Mouse (Mus musculus) spleen, adult 2 months (tissue): Measurements from ENCODE around the gene Gfpt2. TPM values are rescaled to one million over a fixed set of nuclear protein-coding genes. Genes with fewer than 3 reads are reported as not detected.
"Not testable (repeated sequence)": the region's sequence is repeated elsewhere in the genome, so short reads cannot be mapped to it uniquely, and the experiment has no call there.

Source experiments
- DNase-seq, 2 experiments: peaks; one replicate each; pipeline versions ENCODE4 v3.0.0 to v3.0.0-alpha.2; 2012 to 2021; ENCODE audit warnings: low spot score in 2 of 2, low read depth in 1 of 2
- H3K27ac ChIP-seq: fragments of 200-500 bp; 2 replicates; pipeline ENCODE4 v1.5.1; 2012; ENCODE audit warnings: low read length, inconsistent platforms; ENCODE audit not compliant: insufficient read depth
- H3K27me3 ChIP-seq: fragments of 200-500 bp; 2 replicates; pipeline ENCODE4 v1.6.1; 2012; ENCODE audit warnings: mild to moderate bottlenecking, moderate library complexity, low read length, inconsistent platforms; ENCODE audit not compliant: control insufficient read depth, insufficient read depth
- H3K36me3 ChIP-seq: fragments of 200-500 bp; 2 replicates; pipeline ENCODE4 v1.6.1; 2012; ENCODE audit warnings: mild to moderate bottlenecking, low read length, inconsistent platforms; ENCODE audit not compliant: control insufficient read depth, insufficient read depth
- H3K4me1 ChIP-seq: fragments of 200-500 bp; 2 replicates; pipeline ENCODE4 v1.6.1; 2011; ENCODE audit warnings: inconsistent platforms; ENCODE audit not compliant: control insufficient read depth, insufficient read depth, insufficient read length
- H3K4me3 ChIP-seq: fragments of 200-500 bp; 2 replicates; pipeline ENCODE4 v1.5.1; 2011; ENCODE audit warnings: mild to moderate bottlenecking, inconsistent platforms; ENCODE audit not compliant: insufficient read depth, insufficient read length; ENCODE audit errors: extremely low read depth
- CTCF ChIP-seq: fragments of 200-500 bp; IDR thresholded peaks from 2 replicates; pipeline ENCODE4 v1.5.1; 2011; ENCODE audit warnings: mild to moderate bottlenecking, inconsistent platforms; ENCODE audit not compliant: insufficient read depth, insufficient read length, insufficient replicate concordance; ENCODE audit errors: extremely low read depth
- POLR2A ChIP-seq: fragments of 200-500 bp; IDR thresholded peaks from 2 replicates; pipeline ENCODE4 v1.6.1; 2011; ENCODE audit warnings: low read depth, low read length, inconsistent platforms
- WGBS: fragments of 180-500 bp; shearing (Covaris S2); methylation state at CpG from one replicate; pipeline ENCODE4 v1.1.7; 2018; 5-methylcytosine and 5-hydroxymethylcytosine counted together
- polyA plus RNA-seq: library from polyadenylated mRNA; depleted of rRNA; stranded (reverse); fragments of >200 nt; gene quantifications from 2 replicates; pipeline ENCODE4 v1.2.3, GENCODE M21; 2012

The Gfpt2 gene
- polyA plus RNA-seq, 1 experiment: 0.56 TPM

DNA sequence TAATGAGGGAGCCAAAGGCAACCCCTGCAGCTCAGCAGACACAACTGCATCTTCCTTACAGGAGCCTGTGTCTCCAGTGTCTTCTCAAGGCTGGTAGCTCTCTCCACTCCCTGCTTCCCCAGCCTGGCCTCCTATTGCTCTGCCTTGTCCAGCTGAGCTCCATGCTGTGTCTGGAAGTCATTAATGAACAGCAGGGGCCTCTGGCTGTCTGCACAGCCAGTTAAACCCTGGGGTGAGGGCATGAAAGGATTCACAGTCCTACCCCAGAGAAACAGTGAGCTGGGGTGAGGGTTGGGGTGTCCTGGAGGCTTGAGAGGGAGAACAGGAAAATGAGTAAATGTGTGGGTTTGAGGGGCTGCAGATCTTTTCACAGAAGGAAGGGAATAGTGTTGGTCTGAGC lies 30.4 kb upstream of the Gfpt2 start:
- Histone ChIP-seq H3K4me1 (peaks cover 9% of the 10 kb centered on the region; the same call in 1 of the 2 replicates), H3K27me3 (no peaks in the 10 kb centered on the region), H3K4me3 (no peak overlapping the region), H3K36me3 (no peaks in the 10 kb centered on the region), H3K27ac (no peak overlapping the region)
- no peak for DNase-seq
- no peak for TF ChIP-seq POLR2A
- no peak for TF ChIP-seq CTCF

DNA sequence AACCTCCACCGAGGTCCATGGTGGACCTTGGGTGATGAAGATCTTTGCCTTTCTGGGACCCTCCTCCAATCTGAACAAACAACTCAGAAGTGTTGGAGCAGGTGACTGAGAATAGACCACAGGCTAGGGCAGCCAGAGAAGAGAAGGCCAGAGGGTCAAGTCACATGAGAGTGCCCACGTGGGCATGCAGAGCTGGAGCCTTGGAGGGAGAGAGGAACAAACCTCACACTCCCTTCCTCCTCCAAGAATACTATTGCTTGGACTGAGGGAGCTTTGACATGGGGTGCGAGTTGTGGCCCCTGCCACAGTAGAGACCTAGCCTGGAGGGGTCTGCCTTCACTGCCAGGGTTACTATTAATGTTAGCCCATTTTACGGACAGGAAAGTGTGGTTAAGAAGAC lies 30.0 kb upstream of the Gfpt2 start:
- no peak for DNase-seq
- Histone ChIP-seq H3K36me3 (no peaks in the 10 kb centered on the region), H3K4me3 (no peak overlapping the region), H3K4me1 (peaks cover 9% of the 10 kb centered on the region; the same call in 1 of the 2 replicates), H3K27ac (no peak overlapping the region), H3K27me3 (no peaks in the 10 kb centered on the region)
- WGBS: 51% methylated on average over 4 of the region's 4 CpGs
- TF ChIP-seq POLR2A (no peak), CTCF (no peak)

DNA sequence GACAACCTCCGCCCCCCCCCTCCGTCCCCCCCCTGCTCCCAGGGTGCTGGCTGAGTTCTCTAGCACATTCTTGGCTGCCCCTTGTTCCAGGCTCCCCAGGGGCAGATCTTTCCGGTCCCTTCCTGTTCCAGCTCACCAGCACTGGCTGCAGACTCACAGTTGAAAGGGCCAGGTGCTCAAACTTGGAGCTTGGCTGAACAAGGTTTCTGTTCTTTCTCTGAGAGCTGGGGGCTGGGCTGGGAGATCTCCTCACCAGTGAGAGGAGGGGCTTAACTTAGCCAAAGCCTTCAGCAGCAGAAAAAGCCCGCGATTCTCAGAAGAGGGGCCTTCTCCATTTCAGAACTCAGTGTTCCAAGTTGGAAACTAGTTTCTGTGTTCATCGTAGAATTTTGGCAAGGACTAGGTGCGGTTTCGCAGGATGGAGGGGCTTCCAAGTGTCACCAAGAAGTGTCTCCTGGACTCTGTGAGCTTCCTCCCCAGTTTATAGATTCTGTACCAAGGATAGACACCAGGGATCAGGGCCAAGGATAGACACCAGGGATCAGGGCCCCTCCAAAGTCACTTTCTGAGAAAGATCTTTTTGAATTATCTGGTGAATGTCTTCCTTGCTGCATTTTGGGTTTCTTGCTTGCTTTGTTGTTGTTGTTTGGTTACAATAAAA lies 29.2 kb upstream of the Gfpt2 start:
- Histone ChIP-seq H3K36me3 (no peaks in the 10 kb centered on the region), H3K27ac (no peak overlapping the region), H3K4me1 (peaks cover 9% of the 10 kb centered on the region; the same call in 1 of the 2 replicates), H3K27me3 (no peaks in the 10 kb centered on the region), H3K4me3 (no peak overlapping the region)
- no peak for DNase-seq
- TF ChIP-seq POLR2A (no peak), CTCF (no peak)
- WGBS: 33% methylated on average over 7 of the region's 8 CpGs

DNA sequence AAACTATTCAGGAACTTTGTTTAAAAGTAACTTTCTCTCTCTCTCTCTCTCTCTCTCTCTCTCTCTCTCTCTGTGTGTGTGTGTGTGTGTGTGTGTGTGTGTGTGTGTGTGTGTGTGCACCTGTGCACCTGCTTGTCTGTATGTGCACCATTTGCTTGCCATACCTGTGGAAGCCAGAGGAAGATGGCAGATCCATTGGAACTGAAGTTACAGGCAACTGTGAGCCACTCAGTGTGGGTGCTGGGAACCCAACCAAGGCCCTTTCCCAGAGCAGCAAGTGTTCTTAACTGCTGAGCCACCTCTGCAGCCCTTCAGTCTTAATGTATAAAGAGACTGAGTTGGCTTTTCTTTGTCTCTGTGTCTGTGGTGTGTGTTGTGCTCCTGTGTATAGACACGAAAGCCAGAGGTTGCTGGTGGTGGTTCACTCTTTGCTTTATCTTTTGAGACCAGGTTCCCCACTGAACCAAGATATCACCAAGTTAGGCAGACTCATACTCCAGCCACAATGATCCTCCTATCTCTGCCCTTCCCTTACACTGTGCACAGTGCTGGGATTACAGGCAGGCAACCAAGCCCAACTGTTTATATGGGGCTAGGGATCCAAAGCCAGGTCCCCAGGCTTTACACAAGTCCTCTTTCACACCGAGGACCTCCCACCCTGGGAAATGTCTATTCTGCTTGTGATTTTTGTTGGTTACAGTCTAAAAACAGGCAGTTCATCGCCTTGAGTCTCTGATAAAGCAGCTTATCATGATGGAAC lies 28.4 kb upstream of the Gfpt2 start:
- Histone ChIP-seq H3K27me3 (no peaks in the 10 kb centered on the region), H3K27ac (no peak overlapping the region), H3K4me3 (no peak overlapping the region), H3K36me3 (no peaks in the 10 kb centered on the region), H3K4me1 (peaks cover 9% of the 10 kb centered on the region; the same call in 1 of the 2 replicates)
- WGBS: 72% methylated on average over 3 of the region's 3 CpGs
- TF ChIP-seq POLR2A: no peak
- TF ChIP-seq CTCF: no peak
- no peak for DNase-seq

DNA sequence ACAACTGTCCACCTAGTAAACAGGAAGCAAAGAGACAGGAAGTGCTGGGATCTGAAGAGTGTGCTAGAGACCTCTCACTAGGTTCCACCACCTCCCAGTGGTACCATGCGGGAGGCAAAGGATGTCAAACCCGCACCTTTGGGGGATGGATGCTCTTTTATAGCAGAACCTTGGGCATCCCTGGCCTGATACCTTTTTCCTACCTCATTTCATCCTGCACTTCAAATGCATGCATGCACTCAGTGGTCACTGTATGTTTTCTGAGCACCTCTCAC lies 27.9 kb upstream of the Gfpt2 start:
- Histone ChIP-seq H3K4me1 (peaks cover 9% of the 10 kb centered on the region; the same call in 1 of the 2 replicates), H3K4me3 (no peak overlapping the region), H3K36me3 (no peaks in the 10 kb centered on the region), H3K27me3 (no peaks in the 10 kb centered on the region), H3K27ac (no peak overlapping the region)
- DNase-seq: no peak
- TF ChIP-seq POLR2A (no peak), CTCF (no peak)
- WGBS: 94% methylated on average over 2 of the region's 2 CpGs

DNA sequence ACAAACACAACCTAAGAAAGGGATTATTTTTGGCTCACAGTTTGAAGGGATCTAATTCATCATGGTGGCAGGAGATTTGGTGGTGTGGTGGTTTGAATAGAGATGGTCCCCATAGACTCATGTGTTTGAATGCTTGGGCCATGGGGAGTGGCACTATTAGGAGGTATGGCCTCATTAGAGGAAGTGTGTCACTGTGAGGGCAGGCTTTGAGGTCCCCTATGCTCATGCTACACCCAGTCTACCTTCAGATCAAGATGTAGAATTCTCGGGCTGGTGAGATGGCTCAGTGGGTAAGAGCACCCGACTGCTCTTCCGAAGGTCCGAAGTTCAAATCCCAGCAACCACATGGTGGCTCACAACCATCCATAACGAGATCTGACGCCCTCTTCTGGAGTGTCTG lies 26.5 kb upstream of the Gfpt2 start:
- not testable (repeated sequence) for H3K27me3 ChIP-seq, H3K4me1 ChIP-seq, H3K27ac ChIP-seq, DNase-seq, H3K36me3 ChIP-seq, H3K4me3 ChIP-seq
- WGBS: 89% methylated on average over 5 of the region's 6 CpGs

DNA sequence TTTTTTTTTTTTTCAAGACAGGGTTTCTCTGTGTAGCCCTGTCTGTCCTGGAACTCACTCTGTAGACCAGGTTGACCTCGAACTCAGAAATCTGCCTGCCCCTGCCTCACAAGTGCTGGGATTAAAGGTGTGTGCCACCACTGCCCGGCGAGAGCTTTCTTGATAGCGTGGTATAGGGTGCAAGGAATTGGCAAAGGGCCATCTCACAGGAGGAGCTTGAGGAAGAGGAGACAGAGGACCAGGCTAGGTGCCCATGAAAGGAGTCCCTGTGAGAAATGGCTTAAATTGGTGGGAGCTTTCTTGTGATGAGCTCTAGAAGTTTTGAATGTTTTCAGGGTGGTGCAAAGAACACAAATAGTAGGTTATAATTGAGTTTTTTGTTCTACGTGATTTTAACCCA lies 25.2 kb upstream of the Gfpt2 start:
- Histone ChIP-seq H3K4me1 (peaks cover 9% of the 10 kb centered on the region; the same call in 1 of the 2 replicates), H3K36me3 (no peaks in the 10 kb centered on the region), H3K27me3 (no peaks in the 10 kb centered on the region), H3K4me3 (no peak overlapping the region), H3K27ac (no peak overlapping the region)
- WGBS: 83% methylated on average over 5 of the region's 5 CpGs
- no peak for DNase-seq
- TF ChIP-seq CTCF: no peak
- TF ChIP-seq POLR2A: no peak
